Mouse (Mus musculus) thymus, adult 2 months (tissue): ENCODE results near the gene Arnt2.

Experiments
- CTCF ChIP-seq: fragments of 200-500 bp; IDR thresholded peaks from 2 replicates; pipeline ENCODE4 v1.5.1; 2012; ENCODE audit warnings: mild to moderate bottlenecking, control low read depth, low read length, moderate library complexity, borderline replicate concordance; ENCODE audit not compliant: control insufficient read depth, poor library complexity, insufficient read depth; ENCODE audit errors: extremely low read depth
- POLR2A ChIP-seq: fragments of 200-500 bp; IDR thresholded peaks from 2 replicates; pipeline ENCODE4 v1.6.1; 2012; ENCODE audit warnings: mild to moderate bottlenecking, low read length, control low read depth, moderate library complexity; ENCODE audit not compliant: control insufficient read depth, poor library complexity, insufficient read depth; ENCODE audit errors: extremely low read depth

- TF ChIP-seq POLR2A, result no peak
- TF ChIP-seq CTCF, result no peak
Observed at GRCm38 (mm10) chr7:84321542-84321941, 88.4 kb downstream of the Arnt2 start.
